Mouse (Mus musculus): Measurements from ENCODE around the gene Hspa5. TPM values are rescaled to one million over a fixed set of nuclear protein-coding genes. Genes with fewer than 3 reads are reported as not detected.
A peak's percentile ranks its signal among the peaks of the same experiment; 100 is the strongest.
"Not testable (repeated sequence)": the region's sequence is repeated elsewhere in the genome, so short reads cannot be mapped to it uniquely, and the experiment has no call there.

The Hspa5 gene
- polyA plus RNA-seq, 1 experiment = 451 TPM

DNA sequence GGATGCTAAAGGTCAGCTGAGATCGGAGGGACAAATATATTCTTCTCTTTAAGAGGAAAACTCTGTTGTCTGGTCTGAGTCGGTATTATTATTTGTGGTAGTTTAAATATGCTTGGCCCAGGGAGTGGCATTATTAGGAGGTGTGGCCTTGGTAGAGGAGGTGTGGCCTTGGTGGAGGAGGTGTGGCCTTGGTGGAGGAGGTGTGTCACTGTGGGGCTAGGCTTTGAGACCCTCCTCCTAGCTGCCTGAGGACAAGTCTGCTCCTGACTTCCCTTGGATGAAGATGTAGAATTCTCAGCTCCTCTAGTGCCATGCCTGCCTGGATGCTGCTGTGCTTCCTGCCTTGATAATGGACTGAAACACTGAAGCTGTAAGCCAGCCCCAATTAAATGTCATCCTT lies 22.7 kb downstream of the Hspa5 start:
- H3K27me3 ChIP-seq (ENCODE audit: control insufficient read depth, insufficient read depth, insufficient read length) = no peaks in the 10 kb centered on the region
- no peak overlapping the region for H3K4me3 ChIP-seq
- H3K79me2 ChIP-seq (ENCODE audit: control insufficient read depth, insufficient read depth) = no peaks in the 10 kb centered on the region
- no peak for TF ChIP-seq MYOG (IDR thresholded peaks at IDR 0.05; ENCODE audit: control insufficient read depth in 1 of 3, insufficient read depth in 1 of 3, insufficient read length in 2 of 3, low read depth in 2 of 3)
- no peak overlapping the region for H3ac ChIP-seq (ENCODE audit: control insufficient read depth, insufficient read length)
- H3K36me3 ChIP-seq (ENCODE audit: control insufficient read depth, insufficient read depth) = peaks cover 23% of the 10 kb centered on the region
- H3K4me2 ChIP-seq (ENCODE audit: low read depth) = no peak overlapping the region

DNA sequence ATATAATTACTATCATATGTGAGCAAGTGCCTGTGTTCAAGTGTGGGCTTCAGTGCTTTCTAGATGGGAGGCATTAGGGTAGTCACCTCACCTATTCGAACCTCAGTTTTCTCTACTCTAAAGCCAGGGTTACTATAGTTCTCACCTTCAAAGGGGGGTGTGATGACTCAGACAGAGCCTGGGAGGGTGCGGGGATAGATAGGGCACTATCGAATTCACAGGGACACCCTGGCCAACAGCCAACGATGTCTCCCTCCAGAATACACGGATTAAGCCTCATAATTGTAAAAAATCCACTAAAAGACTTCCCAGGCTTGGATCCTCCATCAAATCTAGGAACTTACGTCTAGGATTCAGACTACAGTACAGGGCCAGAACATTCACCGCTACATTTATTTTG lies 23.7 kb downstream of the Hspa5 start:
- Histone ChIP-seq H3K36me3 (ENCODE audit: control insufficient read depth, insufficient read depth) (peaks cover 16% of the 10 kb centered on the region), H3ac (ENCODE audit: control insufficient read depth, insufficient read length) (no peak overlapping the region), H3K4me2 (ENCODE audit: low read depth) (no peak overlapping the region), H3K27me3 (ENCODE audit: control insufficient read depth, insufficient read depth, insufficient read length) (no peaks in the 10 kb centered on the region), H3K79me2 (ENCODE audit: control insufficient read depth, insufficient read depth) (no peaks in the 10 kb centered on the region), H3K4me3 (no peak overlapping the region)
- no peak for TF ChIP-seq TCF3 (IDR thresholded peaks at IDR 0.05; ENCODE audit: insufficient read length, low read depth)
- TF ChIP-seq REST (IDR thresholded peaks at IDR 0.05; ENCODE audit: insufficient read depth, insufficient read length) = no peak
- TF ChIP-seq MYOD1 (IDR thresholded peaks at IDR 0.05; ENCODE audit: control insufficient read depth in 1 of 3, insufficient read length in 2 of 3, low read depth in 2 of 3) = no peak
- TF ChIP-seq CEBPB (IDR thresholded peaks at IDR 0.05; ENCODE audit: insufficient read depth, poor library complexity, severe bottlenecking) = no peak
- no peak for TF ChIP-seq MAX (IDR thresholded peaks at IDR 0.05; ENCODE audit: low read depth)
- no peak for TF ChIP-seq E2F4 (IDR thresholded peaks at IDR 0.05; ENCODE audit: insufficient read depth)
- TF ChIP-seq USF1 (IDR thresholded peaks at IDR 0.05; ENCODE audit: low read depth) = no peak
- TF ChIP-seq POLR2A (IDR thresholded peaks at IDR 0.05; ENCODE audit: insufficient read length, low read depth) = no peak
- TF ChIP-seq SRF (IDR thresholded peaks at IDR 0.05; ENCODE audit: control insufficient read depth, insufficient read length, low read depth) = no peak

DNA sequence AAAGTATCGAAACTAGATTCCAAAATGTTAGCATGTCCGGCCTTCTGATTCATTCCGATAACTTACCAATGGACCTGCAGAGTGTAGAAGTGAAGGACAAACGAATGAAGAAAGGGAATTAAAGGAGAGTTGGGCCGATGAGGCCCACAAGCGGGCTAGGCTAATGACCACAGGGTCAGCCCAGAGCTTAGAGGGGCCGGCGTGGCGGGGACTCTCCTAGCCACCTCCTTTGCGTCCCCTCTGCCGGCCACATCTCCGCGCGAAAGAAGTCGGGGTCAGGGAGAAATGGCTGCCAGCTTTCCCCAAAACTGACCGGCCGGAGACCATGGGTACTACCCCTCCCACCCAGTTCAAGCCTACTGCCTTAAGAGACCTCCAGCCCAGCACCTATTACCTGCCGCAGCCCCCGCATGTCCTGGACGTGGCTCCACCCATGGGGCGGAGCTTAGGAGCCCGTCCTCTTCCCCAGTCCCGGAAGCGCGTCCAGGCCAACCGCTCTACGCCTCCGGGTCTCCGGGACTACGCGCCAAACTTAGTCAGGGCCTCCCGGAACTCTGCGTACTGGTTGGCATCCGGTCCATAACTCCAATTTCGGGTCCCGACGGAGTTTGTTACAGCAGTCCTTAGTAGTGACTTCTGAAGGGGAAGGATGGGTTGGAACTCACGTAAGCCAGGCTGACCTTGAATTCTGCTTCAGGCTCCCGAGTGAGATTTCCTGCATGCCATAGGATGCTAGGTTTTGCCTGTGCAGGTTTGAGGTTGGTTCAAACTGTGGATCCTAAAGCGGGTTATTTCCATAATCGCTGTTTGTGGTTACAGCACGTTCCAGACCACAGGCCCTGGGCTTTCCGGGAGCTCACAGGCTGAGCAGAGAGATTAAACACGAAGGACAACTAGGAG lies 27.8 kb downstream of the Hspa5 start, which contains the start of gene Rabepk:
Gene Rabepk (minus strand): TSS at position 556 of the 900 bp plus-strand sequence.
- H3K4me3 ChIP-seq = peak within 1 kb of the TSS; percentile 85
- peaks cover 5% of the 10 kb centered on the region for H3K36me3 ChIP-seq (ENCODE audit: control insufficient read depth, insufficient read depth)
- peak within 1 kb of the TSS; percentile 13 for H3ac ChIP-seq (ENCODE audit: control insufficient read depth, insufficient read length)
- H3K79me2 ChIP-seq (ENCODE audit: control insufficient read depth, insufficient read depth) = peaks cover 20% of the 10 kb centered on the region
- peak within 1 kb of the TSS; percentile 93 for H3K4me2 ChIP-seq (ENCODE audit: low read depth)
- no peak for TF ChIP-seq REST (IDR thresholded peaks at IDR 0.05; ENCODE audit: insufficient read depth, insufficient read length)
- TF ChIP-seq SRF (IDR thresholded peaks at IDR 0.05; ENCODE audit: control insufficient read depth, insufficient read length, low read depth) = no peak
- TF ChIP-seq MYOD1 (IDR thresholded peaks at IDR 0.05; ENCODE audit: control insufficient read depth in 1 of 3, insufficient read length in 2 of 3, low read depth in 2 of 3) = no peak
- peak; percentile 36 for TF ChIP-seq POLR2AphosphoS2 (IDR thresholded peaks at IDR 0.05; ENCODE audit: insufficient read length, low read depth)
- TF ChIP-seq POLR2A (IDR thresholded peaks at IDR 0.05; ENCODE audit: insufficient read length, low read depth) = peak; percentile 65
- TF ChIP-seq TCF12 (IDR thresholded peaks at IDR 0.05; ENCODE audit: insufficient read depth, poor library complexity, severe bottlenecking) = no peak
- no peak for TF ChIP-seq MYOG (IDR thresholded peaks at IDR 0.05; ENCODE audit: control insufficient read depth in 1 of 3, insufficient read depth in 1 of 3, insufficient read length in 2 of 3, low read depth in 2 of 3)
- TF ChIP-seq TCF3 (IDR thresholded peaks at IDR 0.05; ENCODE audit: insufficient read length, low read depth) = no peak
- TF ChIP-seq MAX (IDR thresholded peaks at IDR 0.05; ENCODE audit: low read depth) = no peak
- no peaks in the 10 kb centered on the region for H3K27me3 ChIP-seq (ENCODE audit: control insufficient read depth, insufficient read depth, insufficient read length)

DNA sequence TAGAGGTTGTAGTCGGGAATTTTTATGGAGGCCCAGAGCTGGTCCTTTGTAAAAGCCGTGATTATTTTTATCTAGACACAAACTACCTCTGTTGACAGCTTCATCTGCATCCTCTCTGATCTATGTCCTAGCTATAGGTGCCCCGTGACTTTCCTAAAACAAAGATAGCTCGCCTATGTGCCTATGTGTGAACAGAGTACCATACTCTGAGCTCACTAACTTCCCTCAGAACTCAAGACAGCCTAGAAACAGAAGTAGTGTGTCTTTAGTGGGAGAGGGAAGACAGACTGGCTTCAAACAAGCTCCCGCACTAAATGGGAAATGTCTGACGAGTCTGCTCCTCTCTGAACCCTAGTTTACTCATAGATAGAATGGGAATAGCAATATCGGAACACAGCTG lies 28.6 kb downstream of the Hspa5 start:
- H3K27me3 ChIP-seq (ENCODE audit: control insufficient read depth, insufficient read depth, insufficient read length) = no peaks in the 10 kb centered on the region
- peak overlapping the region; percentile 85 for H3K4me3 ChIP-seq
- peak overlapping the region; percentile 93 for H3K4me2 ChIP-seq (ENCODE audit: low read depth)
- H3ac ChIP-seq (ENCODE audit: control insufficient read depth, insufficient read length) = peak overlapping the region; percentile 13
- H3K36me3 ChIP-seq (ENCODE audit: control insufficient read depth, insufficient read depth) = no peaks in the 10 kb centered on the region
- H3K79me2 ChIP-seq (ENCODE audit: control insufficient read depth, insufficient read depth) = peaks cover 28% of the 10 kb centered on the region
- TF ChIP-seq MAX (IDR thresholded peaks at IDR 0.05; ENCODE audit: low read depth) (no peak), POLR2AphosphoS2 (IDR thresholded peaks at IDR 0.05; ENCODE audit: insufficient read length, low read depth) (no peak), E2F4 (IDR thresholded peaks at IDR 0.05; ENCODE audit: insufficient read depth) (no peak), REST (IDR thresholded peaks at IDR 0.05; ENCODE audit: insufficient read depth, insufficient read length) (no peak)

GRCm38 (mm10) chr2:34801516-34802482 lies 30.0 kb downstream of the Hspa5 start:
- TF ChIP-seq CEBPB (IDR thresholded peaks at IDR 0.05; ENCODE audit: insufficient read depth, poor library complexity, severe bottlenecking) = peak; percentile 82; the same call in 1 of the 2 replicates
- no peak for TF ChIP-seq TCF12 (IDR thresholded peaks at IDR 0.05; ENCODE audit: insufficient read depth, poor library complexity, severe bottlenecking)
- TF ChIP-seq MYOG (IDR thresholded peaks at IDR 0.05; ENCODE audit: control insufficient read depth in 1 of 3, insufficient read depth in 1 of 3, insufficient read length in 2 of 3, low read depth in 2 of 3) = peak in 1 of 3 experiments; percentile 36
- TF ChIP-seq USF1 (IDR thresholded peaks at IDR 0.05; ENCODE audit: low read depth) = no peak
- TF ChIP-seq MYOD1 (IDR thresholded peaks at IDR 0.05; ENCODE audit: control insufficient read depth in 1 of 3, insufficient read length in 2 of 3, low read depth in 2 of 3) = no peak
- TF ChIP-seq SRF (IDR thresholded peaks at IDR 0.05; ENCODE audit: control insufficient read depth, insufficient read length, low read depth) = no peak
- TF ChIP-seq POLR2AphosphoS2 (IDR thresholded peaks at IDR 0.05; ENCODE audit: insufficient read length, low read depth) = peak; percentile 94
- TF ChIP-seq POLR2A (IDR thresholded peaks at IDR 0.05; ENCODE audit: insufficient read length, low read depth) = peak; percentile 92
- no peak for TF ChIP-seq REST (IDR thresholded peaks at IDR 0.05; ENCODE audit: insufficient read depth, insufficient read length)
- no peak for TF ChIP-seq E2F4 (IDR thresholded peaks at IDR 0.05; ENCODE audit: insufficient read depth)
- TF ChIP-seq MAX (IDR thresholded peaks at IDR 0.05; ENCODE audit: low read depth) = peak; percentile 41
- TF ChIP-seq TCF3 (IDR thresholded peaks at IDR 0.05; ENCODE audit: insufficient read length, low read depth) = no peak
- Histone ChIP-seq H3K4me2 (ENCODE audit: low read depth) (peak overlapping the region; percentile 41), H3K36me3 (ENCODE audit: control insufficient read depth, insufficient read depth) (no peaks in the 10 kb centered on the region), H3K27me3 (ENCODE audit: control insufficient read depth, insufficient read depth, insufficient read length) (no peaks in the 10 kb centered on the region), H3ac (ENCODE audit: control insufficient read depth, insufficient read length) (peak overlapping the region; percentile 37), H3K4me3 (peak overlapping the region; percentile 51), H3K79me2 (ENCODE audit: control insufficient read depth, insufficient read depth) (peaks cover 42% of the 10 kb centered on the region)

GRCm38 (mm10) chr2:34802565-34803245 lies 30.9 kb downstream of the Hspa5 start:
- Histone ChIP-seq H3K4me3 (peak overlapping the region; percentile 51), H3ac (ENCODE audit: control insufficient read depth, insufficient read length) (peak overlapping the region; percentile 37), H3K79me2 (ENCODE audit: control insufficient read depth, insufficient read depth) (peaks cover 51% of the 10 kb centered on the region), H3K4me2 (ENCODE audit: low read depth) (peak overlapping the region; percentile 90)
- not testable (repeated sequence) for H3K27me3 ChIP-seq (ENCODE audit: control insufficient read depth, insufficient read depth, insufficient read length); H3K36me3 ChIP-seq (ENCODE audit: control insufficient read depth, insufficient read depth)
